Mouse (Mus musculus): Measurements from ENCODE around the gene Hlcs. TPM values are rescaled to one million over a fixed set of nuclear protein-coding genes. Genes with fewer than 3 reads are reported as not detected.
A peak's percentile ranks its signal among the peaks of the same experiment; 100 is the strongest.

Hlcs gene
- polyA plus RNA-seq, 1 experiment from 2014 or later = 7.0 TPM

DNA sequence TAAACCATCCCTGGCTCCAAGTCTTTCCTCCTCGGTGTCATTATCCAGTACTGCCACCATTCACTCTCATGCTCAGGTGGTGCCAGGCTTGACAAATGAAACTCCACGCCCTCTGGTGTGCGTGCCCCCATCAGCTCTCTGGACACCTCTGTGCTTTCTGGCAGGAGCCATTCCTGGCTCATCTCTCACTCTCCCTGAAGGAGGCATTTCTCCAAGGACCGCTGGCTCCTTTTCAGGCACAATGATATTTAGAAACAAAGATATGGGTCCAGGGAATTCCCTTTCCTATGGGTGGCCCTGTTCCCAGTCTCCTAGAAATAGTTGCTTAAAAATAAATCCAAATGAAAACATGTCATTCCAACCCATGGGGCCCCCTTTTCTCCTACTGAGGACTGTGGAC lies 4.3 kb downstream of the Hlcs start:
- no peak overlapping the region for H3K27ac ChIP-seq (replicated peaks)
- H3K4me1 ChIP-seq (replicated peaks; ENCODE audit: control insufficient read depth, insufficient read depth) = peaks cover 4% of the 10 kb centered on the region; the same call in 1 of the 2 replicates
- no peak overlapping the region for H3K9ac ChIP-seq (ENCODE audit: low read length)
- no peaks in the 10 kb centered on the region for H3K27me3 ChIP-seq (ENCODE audit: control insufficient read depth, insufficient read depth, low read length)
- TF ChIP-seq CTCF (IDR thresholded peaks at IDR 0.05; ENCODE audit: low read depth) (no peak), EP300 (optimal IDR thresholded peaks at IDR 0.05) (no peak)
- no peak overlapping the region for H3K4me3 ChIP-seq (ENCODE audit: low read depth, low read length)
- DNase-seq (ENCODE audit: low spot score) (no peak), ATAC-seq (ENCODE audit: low FRiP score, low TSS enrichment) (no peak)
- WGBS = 73% methylated on average over 4 of the region's 4 CpGs
- H3K9me3 ChIP-seq (ENCODE audit: control insufficient read depth, low read length) = no peaks in the 10 kb centered on the region
- H3K4me2 ChIP-seq (replicated peaks; ENCODE audit: low read depth) = no peak overlapping the region
- no peaks in the 10 kb centered on the region for H3K36me3 ChIP-seq (ENCODE audit: control insufficient read depth, insufficient read depth, low read length)

- ATAC-seq (ENCODE audit: low FRiP score, low TSS enrichment) = no peak
- no peaks in the 10 kb centered on the region for H3K36me3 ChIP-seq (ENCODE audit: control insufficient read depth, insufficient read depth, low read length)
- 34% methylated on average over 6 of the region's 6 CpGs for WGBS
- H3K4me2 ChIP-seq (replicated peaks; ENCODE audit: low read depth) = no peak overlapping the region
- no peaks in the 10 kb centered on the region for H3K4me1 ChIP-seq (replicated peaks; ENCODE audit: control insufficient read depth, insufficient read depth)
- H3K27me3 ChIP-seq (ENCODE audit: control insufficient read depth, insufficient read depth, low read length) = no peaks in the 10 kb centered on the region
- no peak for TF ChIP-seq CTCF (IDR thresholded peaks at IDR 0.05; ENCODE audit: low read depth)
- no peak for TF ChIP-seq EP300 (optimal IDR thresholded peaks at IDR 0.05)
- H3K27ac ChIP-seq (replicated peaks) = no peak overlapping the region
- H3K9me3 ChIP-seq (ENCODE audit: control insufficient read depth, low read length) = no peaks in the 10 kb centered on the region
- H3K4me3 ChIP-seq (ENCODE audit: low read depth, low read length) = no peak overlapping the region
- no peak for DNase-seq (ENCODE audit: low spot score)
- H3K9ac ChIP-seq (ENCODE audit: low read length) = no peak overlapping the region
Measured at GRCm38 (mm10) chr16:94307942-94308341, 5.4 kb downstream of the Hlcs start.

GRCm38 (mm10) chr16:94307526-94307925 lies 5.8 kb downstream of the Hlcs start:
- ATAC-seq (ENCODE audit: low FRiP score, low TSS enrichment) = no peak
- no peaks in the 10 kb centered on the region for H3K4me1 ChIP-seq (replicated peaks; ENCODE audit: control insufficient read depth, insufficient read depth)
- no peaks in the 10 kb centered on the region for H3K27me3 ChIP-seq (ENCODE audit: control insufficient read depth, insufficient read depth, low read length)
- WGBS = 50% methylated on average over 6 of the region's 6 CpGs
- no peak for TF ChIP-seq CTCF (IDR thresholded peaks at IDR 0.05; ENCODE audit: low read depth)
- TF ChIP-seq EP300 (optimal IDR thresholded peaks at IDR 0.05) = no peak
- H3K27ac ChIP-seq (replicated peaks) = 0 out of 2 replicates have a peak overlapping the region, but pooled peaks have one; percentile 20
- no peak for DNase-seq (ENCODE audit: low spot score)
- no peak overlapping the region for H3K9ac ChIP-seq (ENCODE audit: low read length)
- H3K4me2 ChIP-seq (replicated peaks; ENCODE audit: low read depth) = no peak overlapping the region
- H3K4me3 ChIP-seq (ENCODE audit: low read depth, low read length) = no peak overlapping the region
- H3K9me3 ChIP-seq (ENCODE audit: control insufficient read depth, low read length) = no peaks in the 10 kb centered on the region
- H3K36me3 ChIP-seq (ENCODE audit: control insufficient read depth, insufficient read depth, low read length) = no peaks in the 10 kb centered on the region

DNA sequence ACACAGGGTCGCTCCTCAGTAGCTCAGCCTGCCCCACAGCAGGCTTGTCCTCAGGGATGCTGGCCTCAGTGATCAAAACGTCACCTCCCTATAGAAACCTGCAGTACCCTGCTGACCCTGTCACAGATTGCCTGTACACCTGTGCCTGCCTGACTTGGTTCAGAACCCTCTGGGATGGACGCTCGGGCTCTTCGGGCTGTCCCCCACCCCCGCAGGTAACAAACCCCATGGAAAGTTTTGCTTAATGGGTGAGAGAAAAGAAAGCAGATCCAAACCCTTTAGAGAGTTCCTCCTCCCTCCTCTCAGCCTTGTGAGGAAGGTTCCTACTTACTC lies 10.2 kb downstream of the Hlcs start:
- no peak; the same call in none of the 2 replicates for ATAC-seq (ENCODE audit: low FRiP score, low TSS enrichment)
- Histone ChIP-seq H3K4me2 (replicated peaks; ENCODE audit: low read depth) (peak overlapping the region; percentile 47), H3K36me3 (ENCODE audit: control insufficient read depth, insufficient read depth, low read length) (no peaks in the 10 kb centered on the region), H3K27ac (replicated peaks) (peak overlapping the region; percentile 40; the same call in 1 of the 2 replicates), H3K4me3 (ENCODE audit: low read depth, low read length) (peak overlapping the region; percentile 13), H3K27me3 (ENCODE audit: control insufficient read depth, insufficient read depth, low read length) (no peaks in the 10 kb centered on the region), H3K9ac (ENCODE audit: low read length) (peak overlapping the region; percentile 18; the same call in 1 of the 2 replicates), H3K9me3 (ENCODE audit: control insufficient read depth, low read length) (no peaks in the 10 kb centered on the region), H3K4me1 (replicated peaks; ENCODE audit: control insufficient read depth, insufficient read depth) (no peaks in the 10 kb centered on the region)
- WGBS = 32% methylated on average over 6 of the region's 6 CpGs
- TF ChIP-seq EP300 (optimal IDR thresholded peaks at IDR 0.05) = no peak
- no peak for TF ChIP-seq CTCF (IDR thresholded peaks at IDR 0.05; ENCODE audit: low read depth)
- DNase-seq (ENCODE audit: low spot score) = no peak

DNA sequence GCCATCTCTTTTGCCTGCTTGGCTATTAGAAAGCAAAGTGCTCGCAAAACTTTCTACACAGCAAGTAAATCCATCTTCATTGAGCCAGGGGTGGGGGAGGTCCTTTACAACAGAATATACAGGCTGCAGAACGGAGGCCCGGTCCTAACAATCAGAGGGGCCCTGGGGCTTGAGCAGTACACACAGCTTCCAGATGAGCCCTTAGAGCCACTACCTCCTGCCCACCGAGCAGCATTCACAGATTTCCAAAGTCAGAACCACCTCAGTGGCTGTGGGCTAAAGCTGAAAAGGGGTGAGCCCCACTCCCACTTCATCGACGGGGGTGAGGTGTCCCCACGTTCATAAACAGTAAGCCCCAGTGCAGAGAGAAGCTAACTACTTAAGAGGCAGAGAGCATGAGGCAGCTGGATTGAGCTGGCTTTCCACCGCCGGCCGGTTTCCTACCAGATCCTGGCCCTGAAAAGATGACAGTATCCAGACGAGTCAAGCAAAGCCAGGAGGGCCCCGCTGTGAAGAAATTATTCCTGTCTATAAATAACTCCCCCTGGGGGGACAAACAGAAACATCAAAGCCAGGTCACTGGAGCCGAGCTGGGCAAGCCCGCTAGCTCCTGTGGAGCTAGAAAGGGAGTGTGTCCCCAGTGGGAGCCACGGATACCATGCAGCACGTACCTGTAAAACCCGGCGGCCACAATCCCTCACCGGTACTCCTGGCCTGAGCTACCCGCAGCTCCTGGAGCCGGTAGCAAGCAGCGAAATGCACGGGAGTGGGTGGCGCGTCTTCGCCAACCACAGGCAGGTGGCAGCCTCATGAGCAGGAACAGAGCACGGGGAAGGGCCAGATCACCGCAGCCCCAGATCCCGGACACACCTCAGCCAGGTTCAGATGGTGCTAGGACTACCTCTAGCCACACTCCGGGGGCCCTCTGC lies 10.8 kb downstream of the Hlcs start:
- Histone ChIP-seq H3K27ac (replicated peaks) (peak overlapping the region; percentile 65; the same call in 1 of the 2 replicates), H3K4me1 (replicated peaks; ENCODE audit: control insufficient read depth, insufficient read depth) (no peaks in the 10 kb centered on the region), H3K9ac (ENCODE audit: low read length) (peak overlapping the region; percentile 41), H3K36me3 (ENCODE audit: control insufficient read depth, insufficient read depth, low read length) (no peaks in the 10 kb centered on the region), H3K9me3 (ENCODE audit: control insufficient read depth, low read length) (no peaks in the 10 kb centered on the region), H3K4me2 (replicated peaks; ENCODE audit: low read depth) (peak overlapping the region; percentile 47), H3K27me3 (ENCODE audit: control insufficient read depth, insufficient read depth, low read length) (no peaks in the 10 kb centered on the region), H3K4me3 (ENCODE audit: low read depth, low read length) (peak overlapping the region; percentile 13)
- ATAC-seq (ENCODE audit: low FRiP score, low TSS enrichment) (peak; percentile 77), DNase-seq (ENCODE audit: low spot score) (peak; percentile 79)
- TF ChIP-seq EP300 (optimal IDR thresholded peaks at IDR 0.05) (no peak), CTCF (IDR thresholded peaks at IDR 0.05; ENCODE audit: low read depth) (peak; percentile 59)
- 7% methylated on average over 30 of the region's 30 CpGs for WGBS

GRCm38 (mm10) chr16:94301696-94302095 lies 11.7 kb downstream of the Hlcs start:
- Histone ChIP-seq H3K4me1 (replicated peaks; ENCODE audit: control insufficient read depth, insufficient read depth) (no peaks in the 10 kb centered on the region), H3K36me3 (ENCODE audit: control insufficient read depth, insufficient read depth, low read length) (no peaks in the 10 kb centered on the region), H3K9ac (ENCODE audit: low read length) (no peak overlapping the region), H3K27ac (replicated peaks) (no peak overlapping the region), H3K4me2 (replicated peaks; ENCODE audit: low read depth) (no peak overlapping the region), H3K9me3 (ENCODE audit: control insufficient read depth, low read length) (no peaks in the 10 kb centered on the region), H3K4me3 (ENCODE audit: low read depth, low read length) (no peak overlapping the region), H3K27me3 (ENCODE audit: control insufficient read depth, insufficient read depth, low read length) (no peaks in the 10 kb centered on the region)
- 81% methylated on average over 5 of the region's 5 CpGs for WGBS
- DNase-seq (ENCODE audit: low spot score) (no peak), ATAC-seq (ENCODE audit: low FRiP score, low TSS enrichment) (no peak)
- TF ChIP-seq CTCF (IDR thresholded peaks at IDR 0.05; ENCODE audit: low read depth) (peak; percentile 43), EP300 (optimal IDR thresholded peaks at IDR 0.05) (no peak)
